Mouse (Mus musculus) hindbrain, embryonic 12.5 days (tissue): ENCODE data around the gene Gata3. TPM values are rescaled to one million over a fixed set of nuclear protein-coding genes. Genes with fewer than 3 reads are reported as not detected.

Source experiments
- ATAC-seq: fragments of 200-750 bp; cut with Nextera tagmentation; 2 replicates; pipeline ENCODE4 v1.8.0; 2017; ENCODE audit warnings: moderate TSS enrichment; ENCODE audit not compliant: low FRiP score
- H3K27ac ChIP-seq: fragments of 300-500 bp; sonication (generic); 2 replicates; pipeline ENCODE4 v1.5.1; 2016; ENCODE audit warnings: mild to moderate bottlenecking
- H3K27me3 ChIP-seq: fragments of 300-500 bp; sonication (generic); 2 replicates; pipeline ENCODE4 v1.6.1; 2016; ENCODE audit warnings: mild to moderate bottlenecking
- H3K36me3 ChIP-seq: fragments of 300-500 bp; sonication (generic); 2 replicates; pipeline ENCODE4 v1.6.1; 2016; ENCODE audit warnings: mild to moderate bottlenecking
- H3K4me1 ChIP-seq: fragments of 300-500 bp; sonication (generic); 2 replicates; pipeline ENCODE4 v1.6.1; 2016
- H3K4me2 ChIP-seq: fragments of 300-500 bp; sonication (generic); replicated peaks from 2 replicates; pipeline ENCODE4 v1.6.1; 2016; ENCODE audit warnings: mild to moderate bottlenecking
- H3K4me3 ChIP-seq: fragments of 300-500 bp; sonication (generic); 2 replicates; pipeline ENCODE4 v1.5.1; 2016; ENCODE audit warnings: mild to moderate bottlenecking
- H3K9ac ChIP-seq: fragments of 300-500 bp; sonication (generic); 2 replicates; pipeline ENCODE4 v1.6.1; 2016; ENCODE audit warnings: mild to moderate bottlenecking, moderate library complexity
- H3K9me3 ChIP-seq: fragments of 300-500 bp; sonication (generic); replicated peaks from 2 replicates; pipeline ENCODE4 v1.6.1; 2016; ENCODE audit warnings: mild to moderate bottlenecking
- WGBS: fragments of 180-500 bp; shearing (Covaris S2); methylation state at CpG from one replicate; pipeline ENCODE4 v1.1.7; 2016; 5-methylcytosine and 5-hydroxymethylcytosine counted together
- polyA plus RNA-seq: library from polyadenylated mRNA; unstranded; fragments of >200 nt; fragmentation: Nextera tagmentation; extraction: Ambion mirVana; gene quantifications from 2 replicates; pipeline ENCODE4 v1.2.1, GENCODE M21; 2016

Gene Gata3
- polyA plus RNA-seq = 48.4 and 63.4 TPM in 2 replicates

DNA sequence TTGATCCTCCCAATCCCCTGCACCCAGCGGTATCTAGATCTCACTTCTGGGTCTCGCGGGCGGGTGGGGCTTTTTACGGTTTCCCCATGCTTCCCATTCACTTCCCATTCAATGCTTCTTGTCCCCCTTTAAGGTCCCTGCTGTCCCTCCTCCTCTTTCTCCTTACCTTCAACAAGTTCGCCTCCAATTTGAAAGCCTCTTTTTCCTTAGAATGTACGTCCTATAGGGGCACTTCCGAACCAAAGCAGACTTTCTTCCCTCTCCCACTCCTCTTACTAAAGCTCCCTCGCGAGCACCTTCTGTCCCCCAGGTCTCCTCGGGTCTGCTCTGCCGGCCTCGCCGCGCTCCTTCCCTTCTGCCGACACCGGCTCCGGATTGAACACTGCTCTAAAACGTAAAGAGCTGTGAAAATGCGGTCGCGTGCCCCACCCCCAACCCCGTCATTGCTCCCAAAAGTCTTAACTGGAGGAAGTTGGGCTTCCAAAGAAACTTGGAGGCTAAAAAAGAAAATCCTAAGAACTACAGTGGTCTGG is at the start of gene Gata3:
TSS of gene Gata3 (minus strand) at position 384 of the 533 bp plus-strand sequence.
- Histone ChIP-seq H3K4me3 (peak within 1 kb of the TSS; percentile 22), H3K9ac (no peak within 1 kb of the TSS), H3K4me1 (peaks cover 3% of the 10 kb centered on the region; the same call in 1 of the 2 replicates), H3K4me2 (peak within 1 kb of the TSS; percentile 32), H3K27me3 (peaks cover 93% of the 10 kb centered on the region), H3K27ac (no peak within 1 kb of the TSS), H3K9me3 (no peaks in the 10 kb centered on the region), H3K36me3 (no peaks in the 10 kb centered on the region)
- WGBS = 2% methylated on average over 23 of the region's 23 CpGs
- ATAC-seq = no peak; the same call in 1 of the 2 replicates

- Histone ChIP-seq H3K27ac (no peak overlapping the region), H3K9me3 (no peaks in the 10 kb centered on the region), H3K4me1 (0 out of 2 replicates have a peak, but pooled peaks cover 3% of the 10 kb centered on the region), H3K36me3 (no peaks in the 10 kb centered on the region), H3K4me2 (no peak overlapping the region), H3K4me3 (no peak overlapping the region), H3K9ac (no peak overlapping the region), H3K27me3 (no peaks in the 10 kb centered on the region)
- 90% methylated on average over 4 of the region's 4 CpGs for WGBS
- no peak for ATAC-seq
Observed at GRCm38 (mm10) chr2:9939250-9939649, 49.4 kb upstream of the Gata3 start.

- Histone ChIP-seq H3K9ac (no peak overlapping the region), H3K27me3 (no peaks in the 10 kb centered on the region), H3K4me1 (0 out of 2 replicates have a peak, but pooled peaks cover 3% of the 10 kb centered on the region), H3K9me3 (no peaks in the 10 kb centered on the region), H3K36me3 (no peaks in the 10 kb centered on the region), H3K27ac (no peak overlapping the region), H3K4me2 (no peak overlapping the region), H3K4me3 (no peak overlapping the region)
- WGBS = 0% methylated on average over 1 of the region's 1 CpGs
- ATAC-seq = no peak
Observed at GRCm38 (mm10) chr2:9935965-9936364, 46.1 kb upstream of the Gata3 start.

- 73% methylated on average over 4 of the region's 4 CpGs for WGBS
- H3K27me3 ChIP-seq = no peaks in the 10 kb centered on the region
Observed at GRCm38 (mm10) chr2:9926905-9927283, 37.1 kb upstream of the Gata3 start.

GRCm38 (mm10) chr2:9926194-9926904 is 36.5 kb upstream of the Gata3 start:
- 0 out of 2 replicates have a peak, but pooled peaks cover 4% of the 10 kb centered on the region for H3K4me1 ChIP-seq
- H3K4me2 ChIP-seq = no peak overlapping the region
- WGBS = 49% methylated on average over 7 of the region's 7 CpGs
- H3K27ac ChIP-seq = no peak overlapping the region
- no peak overlapping the region for H3K9ac ChIP-seq
- no peak for ATAC-seq
- 0 out of 2 replicates have a peak, but pooled peaks cover 3% of the 10 kb centered on the region for H3K36me3 ChIP-seq
- H3K9me3 ChIP-seq = no peaks in the 10 kb centered on the region
- H3K4me3 ChIP-seq = no peak overlapping the region
- H3K27me3 ChIP-seq = no peaks in the 10 kb centered on the region

More at GRCm38 (mm10) chr2:9926905-9927283, 37.1 kb upstream of the Gata3 start:
- H3K4me2 ChIP-seq = no peak overlapping the region
- no peak overlapping the region for H3K9ac ChIP-seq
- 0 out of 2 replicates have a peak, but pooled peaks cover 3% of the 10 kb centered on the region for H3K36me3 ChIP-seq
- 0 out of 2 replicates have a peak, but pooled peaks cover 4% of the 10 kb centered on the region for H3K4me1 ChIP-seq
- ATAC-seq = no peak
- H3K9me3 ChIP-seq = no peaks in the 10 kb centered on the region
- no peak overlapping the region for H3K4me3 ChIP-seq
- no peak overlapping the region for H3K27ac ChIP-seq

DNA sequence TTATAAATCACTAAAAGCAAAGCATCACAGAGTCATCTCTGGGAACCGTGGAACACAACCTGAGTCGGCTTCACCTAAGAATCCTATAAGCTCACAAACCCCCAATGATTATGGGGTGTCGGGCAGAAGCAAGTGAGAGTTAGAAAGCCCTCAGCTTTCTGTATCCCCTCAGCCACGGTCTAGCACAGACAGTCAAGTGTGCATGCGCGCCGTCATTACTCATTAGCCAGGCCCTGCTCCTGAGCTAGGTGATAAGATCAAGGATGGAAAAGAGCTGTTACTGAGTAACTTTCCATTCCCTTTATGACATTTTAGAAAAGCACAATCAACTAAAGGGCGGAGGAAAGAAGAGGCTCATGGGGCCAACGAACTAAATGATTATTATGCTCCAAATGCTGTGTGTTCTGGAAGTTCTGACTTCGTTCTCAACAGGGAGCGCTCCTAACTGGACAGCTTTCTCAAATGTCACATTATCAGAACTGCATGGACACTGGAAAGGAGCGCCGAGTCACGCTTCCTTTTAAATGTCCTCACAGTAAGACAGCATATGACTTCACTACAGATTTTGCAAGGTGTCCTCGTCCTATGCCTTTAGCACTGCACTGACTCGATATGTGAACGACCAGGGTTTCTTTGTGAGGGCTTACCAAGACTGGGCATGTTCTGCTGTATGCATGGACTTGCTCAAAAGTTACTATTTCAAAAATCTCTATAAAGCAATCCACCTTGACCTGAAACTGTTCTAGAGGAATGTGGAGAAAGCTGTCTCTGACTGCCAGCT is 29.0 kb upstream of the Gata3 start:
- Histone ChIP-seq H3K9me3 (no peaks in the 10 kb centered on the region), H3K4me2 (no peak overlapping the region), H3K27ac (no peak overlapping the region), H3K9ac (no peak overlapping the region), H3K36me3 (peaks cover 22% of the 10 kb centered on the region), H3K4me3 (no peak overlapping the region), H3K27me3 (no peaks in the 10 kb centered on the region), H3K4me1 (no peaks in the 10 kb centered on the region)
- no peak for ATAC-seq
- 91% methylated on average over 17 of the region's 17 CpGs for WGBS

GRCm38 (mm10) chr2:9917602-9918001 is 27.8 kb upstream of the Gata3 start:
- no peak for ATAC-seq

DNA sequence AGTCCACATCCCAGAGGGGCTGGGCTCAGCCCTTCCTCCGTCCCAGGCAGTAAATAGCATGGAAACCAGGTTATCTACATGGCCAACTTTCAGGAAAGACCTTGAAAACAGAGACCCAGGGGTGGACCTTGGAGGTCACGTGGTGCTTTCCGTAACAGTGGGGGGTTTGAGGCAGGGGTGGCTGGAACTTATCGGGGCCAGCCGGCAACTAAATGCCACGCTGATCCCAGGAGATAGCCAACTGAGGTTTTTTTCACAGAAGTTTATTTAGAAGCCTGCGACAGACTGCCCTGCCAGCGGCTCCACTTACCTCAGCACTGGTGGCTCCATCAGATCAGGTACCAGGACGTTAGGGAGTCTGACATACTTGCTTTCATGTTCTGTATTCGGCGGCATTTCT is 16.2 kb upstream of the Gata3 start:
- Histone ChIP-seq H3K36me3 (no peaks in the 10 kb centered on the region), H3K27ac (no peak overlapping the region), H3K9me3 (no peaks in the 10 kb centered on the region), H3K4me1 (peaks cover 4% of the 10 kb centered on the region; the same call in 1 of the 2 replicates), H3K4me3 (no peak overlapping the region), H3K4me2 (peak overlapping the region; percentile 34), H3K27me3 (peaks cover 9% of the 10 kb centered on the region; the same call in 1 of the 2 replicates), H3K9ac (no peak overlapping the region)
- 10% methylated on average over 11 of the region's 11 CpGs for WGBS
- no peak for ATAC-seq

More at GRCm38 (mm10) chr2:9917602-9918001, 27.8 kb upstream of the Gata3 start:
- no peak overlapping the region for H3K9ac ChIP-seq
- 91% methylated on average over 9 of the region's 9 CpGs for WGBS
- H3K4me3 ChIP-seq = no peak overlapping the region
- peaks cover 22% of the 10 kb centered on the region for H3K36me3 ChIP-seq
- no peaks in the 10 kb centered on the region for H3K9me3 ChIP-seq
- no peaks in the 10 kb centered on the region for H3K4me1 ChIP-seq
- H3K4me2 ChIP-seq = no peak overlapping the region
- H3K27ac ChIP-seq = no peak overlapping the region
- no peaks in the 10 kb centered on the region for H3K27me3 ChIP-seq

DNA sequence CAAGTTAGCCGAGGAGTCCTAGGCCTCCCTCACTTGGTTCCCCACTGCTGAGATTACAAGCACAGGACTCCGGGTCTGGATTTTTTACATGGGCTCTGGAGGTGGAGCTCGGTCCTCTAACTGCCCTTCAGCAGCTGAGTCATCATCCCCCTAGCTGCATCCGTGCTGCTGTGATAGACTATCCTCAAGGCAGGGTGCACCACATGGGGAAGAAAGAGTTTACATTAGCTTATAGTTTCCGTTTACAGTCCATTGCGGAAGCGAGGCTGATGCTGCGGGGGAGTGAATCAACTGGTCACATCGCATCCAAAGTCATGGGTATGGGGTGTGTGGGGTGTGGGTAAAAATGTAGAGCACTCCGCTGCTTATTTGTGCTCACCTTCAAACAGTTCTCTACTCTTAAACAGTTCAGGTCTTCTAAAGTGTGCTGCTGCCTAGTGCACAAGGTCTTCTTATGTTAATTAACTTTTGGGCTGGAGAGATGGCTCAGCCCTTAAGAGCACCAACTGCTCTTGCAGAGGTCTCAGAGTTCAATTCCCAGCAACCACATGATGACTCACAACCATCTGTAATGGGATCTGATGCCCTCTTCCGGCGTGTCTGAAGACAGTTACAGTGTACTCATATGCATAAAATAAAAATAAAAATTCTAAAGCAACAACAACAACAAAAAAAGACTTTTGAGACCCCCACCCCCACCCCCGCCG is 14.2 kb upstream of the Gata3 start:
- H3K36me3 ChIP-seq = no peaks in the 10 kb centered on the region
- H3K27me3 ChIP-seq = peaks cover 19% of the 10 kb centered on the region
- WGBS = 64% methylated on average over 14 of the region's 14 CpGs
- H3K4me2 ChIP-seq = no peak overlapping the region
- H3K9ac ChIP-seq = no peak overlapping the region
- H3K9me3 ChIP-seq = no peaks in the 10 kb centered on the region
- peaks cover 4% of the 10 kb centered on the region; the same call in 1 of the 2 replicates for H3K4me1 ChIP-seq
- H3K27ac ChIP-seq = no peak overlapping the region
- no peak overlapping the region for H3K4me3 ChIP-seq
- no peak for ATAC-seq

- Histone ChIP-seq H3K9me3 (no peaks in the 10 kb centered on the region), H3K4me3 (no peak overlapping the region), H3K27ac (no peak overlapping the region), H3K9ac (no peak overlapping the region), H3K27me3 (peaks cover 81% of the 10 kb centered on the region), H3K4me1 (peaks cover 18% of the 10 kb centered on the region), H3K4me2 (no peak overlapping the region), H3K36me3 (no peaks in the 10 kb centered on the region)
- WGBS = 3% methylated on average over 8 of the region's 8 CpGs
- 0 out of 2 replicates have a peak, but pooled peaks have one; percentile 9 for ATAC-seq
Observed at GRCm38 (mm10) chr2:9897846-9898245, 8.0 kb upstream of the Gata3 start.

DNA sequence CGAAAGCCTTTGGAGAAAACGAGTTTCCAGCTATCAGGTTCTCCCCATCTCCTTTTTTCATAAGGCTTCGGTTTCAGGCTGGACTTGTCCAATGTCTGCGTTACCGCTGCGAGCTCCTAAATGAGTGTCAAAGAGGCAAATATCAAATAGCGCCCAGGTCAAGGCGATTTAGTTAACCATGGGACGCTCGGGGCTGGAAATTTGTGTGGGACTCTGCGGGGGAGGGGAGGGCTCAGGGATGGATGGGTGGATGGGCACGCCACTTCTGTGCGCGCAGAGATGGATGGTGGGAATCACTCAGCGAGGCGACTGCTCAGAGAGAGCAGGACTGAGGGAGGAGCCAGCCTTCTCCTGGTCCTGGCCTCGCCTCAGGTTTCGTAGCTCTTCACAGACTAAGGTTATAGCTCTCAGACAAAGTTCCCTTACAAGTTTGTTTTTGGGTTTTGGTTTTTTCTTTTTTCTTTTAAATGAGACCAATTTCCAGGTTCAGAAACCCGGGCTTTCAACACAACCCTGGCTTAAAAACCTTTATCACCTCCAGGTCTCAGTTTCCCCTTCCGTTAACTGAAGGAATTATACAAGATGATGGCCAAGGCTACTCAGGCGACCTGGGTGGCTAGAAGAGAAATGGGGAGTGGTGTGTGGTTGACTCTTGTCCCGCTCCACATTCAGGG is 6.4 kb upstream of the Gata3 start:
- H3K36me3 ChIP-seq = no peaks in the 10 kb centered on the region
- H3K4me2 ChIP-seq = peak overlapping the region; percentile 41
- ATAC-seq = no peak; the same call in 1 of the 2 replicates
- H3K27me3 ChIP-seq = peaks cover 82% of the 10 kb centered on the region
- peaks cover 18% of the 10 kb centered on the region for H3K4me1 ChIP-seq
- H3K4me3 ChIP-seq = peak overlapping the region; percentile 17
- 0% methylated on average over 22 of the region's 22 CpGs for WGBS
- no peak overlapping the region for H3K27ac ChIP-seq
- H3K9ac ChIP-seq = no peak overlapping the region
- H3K9me3 ChIP-seq = no peaks in the 10 kb centered on the region
